Mouse (Mus musculus): ENCODE data around the gene B2m. TPM values are rescaled to one million over a fixed set of nuclear protein-coding genes. Genes with fewer than 3 reads are reported as not detected.

Gene B2m
- total RNA-seq, 2 experiments from 2014 or later: 825 to 1,833 TPM

DNA sequence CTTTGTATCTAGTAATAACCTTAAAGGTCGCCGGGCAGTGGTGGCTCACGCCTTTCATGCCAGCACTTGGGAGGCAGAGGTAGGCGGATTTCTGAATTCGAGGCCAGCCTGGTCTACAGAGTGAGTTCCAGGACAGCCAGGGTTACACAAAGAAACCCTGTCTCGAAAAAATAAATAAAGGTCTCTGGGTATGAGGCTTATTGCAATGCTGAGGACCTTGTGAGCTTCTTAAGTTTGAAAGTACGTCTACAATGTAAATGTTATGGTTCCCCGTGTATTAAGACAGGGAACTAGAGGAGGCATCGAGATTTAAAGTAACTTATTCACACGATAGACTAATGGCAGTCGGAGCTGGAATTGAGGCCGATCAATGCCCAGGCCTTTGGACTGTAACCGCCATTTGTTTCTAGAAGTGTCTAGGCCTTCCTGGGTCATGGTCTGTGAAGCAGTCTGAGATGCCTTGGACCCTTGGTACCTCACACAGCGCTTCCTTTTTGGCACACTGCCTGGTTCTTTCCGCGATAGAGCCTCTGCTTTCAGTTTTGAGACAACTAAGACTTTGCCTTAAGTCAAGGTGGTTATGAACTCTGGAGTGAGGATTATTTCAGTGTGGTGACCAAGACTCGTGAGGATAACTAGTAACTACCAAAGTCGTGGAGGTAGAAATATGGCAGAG is 894 bp downstream of the B2m start:
- DNase-seq (ENCODE audit: low spot score in 2 of 2): peak; percentile 67

DNA sequence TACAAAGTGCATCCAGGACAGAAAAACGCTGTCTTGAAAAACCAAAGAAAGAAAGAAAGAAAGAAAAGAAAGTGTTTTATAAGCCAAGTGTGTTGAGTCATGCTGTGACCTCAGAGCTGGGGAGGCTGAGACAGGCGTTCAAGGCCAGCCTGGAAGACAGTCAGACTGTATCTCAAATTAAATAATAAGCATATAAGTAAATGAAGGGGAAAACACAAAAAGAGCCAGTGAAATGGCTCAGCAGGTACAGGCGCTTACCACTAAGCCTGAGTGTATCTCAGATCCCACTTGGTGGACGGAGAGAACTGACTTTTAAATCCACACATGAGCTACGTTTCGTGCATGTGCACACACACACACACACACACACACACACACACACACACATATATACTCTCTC is 1.8 kb downstream of the B2m start:
- DNase-seq (ENCODE audit: low spot score in 2 of 2): no peak

DNA sequence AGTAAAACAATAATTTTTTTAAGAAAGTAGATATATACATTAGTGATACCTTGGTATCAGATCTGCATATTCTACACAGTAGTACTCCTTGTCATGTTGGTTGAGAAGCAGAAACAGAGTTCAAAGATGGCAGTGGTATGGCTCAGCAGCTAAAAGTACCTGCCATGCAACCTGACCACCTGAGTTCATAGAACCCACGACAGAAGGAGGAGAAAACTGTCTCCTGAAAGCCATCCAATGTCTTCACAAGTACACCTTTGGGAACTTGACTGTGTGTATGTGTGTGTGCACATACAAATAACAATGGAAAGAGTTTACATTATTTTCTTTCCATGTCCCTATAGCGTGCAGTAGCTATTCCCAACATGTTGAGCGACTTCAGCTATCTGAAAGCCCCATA is 2.2 kb downstream of the B2m start:
- DNase-seq (ENCODE audit: low spot score in 2 of 2): no peak

DNA sequence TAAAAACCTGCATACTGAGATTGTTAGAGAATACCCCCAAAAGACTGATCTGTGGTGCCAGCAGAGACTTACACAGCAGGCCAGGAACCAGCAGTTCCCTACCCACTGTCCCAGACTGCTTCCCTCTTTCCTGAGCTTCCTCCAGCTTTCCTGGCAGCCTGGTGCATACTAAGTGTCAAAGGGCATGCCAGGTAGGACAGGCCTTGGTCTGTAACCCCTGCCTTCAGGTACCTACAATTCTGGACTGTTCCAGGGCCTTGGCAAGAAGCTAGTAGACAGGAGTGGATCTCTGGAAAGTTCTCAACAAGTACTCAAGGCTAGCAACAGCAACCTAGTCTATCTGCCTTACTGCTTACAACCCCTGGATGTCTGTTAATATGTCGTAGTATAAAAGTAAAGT is 3.7 kb downstream of the B2m start:
- DNase-seq (ENCODE audit: low spot score in 2 of 2): no peak

DNA sequence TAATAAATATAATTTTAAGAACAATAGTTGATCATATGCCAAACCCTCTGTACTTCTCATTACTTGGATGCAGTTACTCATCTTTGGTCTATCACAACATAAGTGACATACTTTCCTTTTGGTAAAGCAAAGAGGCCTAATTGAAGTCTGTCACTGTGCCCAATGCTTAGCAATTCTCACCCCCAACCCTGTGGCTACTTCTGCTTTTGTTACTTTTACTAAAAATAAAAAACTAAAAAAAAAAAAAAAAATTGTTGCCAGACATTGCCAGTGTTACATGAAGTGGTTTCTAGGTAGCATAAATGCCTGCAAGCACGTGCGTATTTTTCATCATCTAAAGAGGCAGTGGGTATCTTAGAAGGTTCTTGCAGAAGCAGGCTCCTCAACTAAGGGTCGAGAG is 5.4 kb downstream of the B2m start:
- no peak for DNase-seq (ENCODE audit: low spot score in 2 of 2)

DNA sequence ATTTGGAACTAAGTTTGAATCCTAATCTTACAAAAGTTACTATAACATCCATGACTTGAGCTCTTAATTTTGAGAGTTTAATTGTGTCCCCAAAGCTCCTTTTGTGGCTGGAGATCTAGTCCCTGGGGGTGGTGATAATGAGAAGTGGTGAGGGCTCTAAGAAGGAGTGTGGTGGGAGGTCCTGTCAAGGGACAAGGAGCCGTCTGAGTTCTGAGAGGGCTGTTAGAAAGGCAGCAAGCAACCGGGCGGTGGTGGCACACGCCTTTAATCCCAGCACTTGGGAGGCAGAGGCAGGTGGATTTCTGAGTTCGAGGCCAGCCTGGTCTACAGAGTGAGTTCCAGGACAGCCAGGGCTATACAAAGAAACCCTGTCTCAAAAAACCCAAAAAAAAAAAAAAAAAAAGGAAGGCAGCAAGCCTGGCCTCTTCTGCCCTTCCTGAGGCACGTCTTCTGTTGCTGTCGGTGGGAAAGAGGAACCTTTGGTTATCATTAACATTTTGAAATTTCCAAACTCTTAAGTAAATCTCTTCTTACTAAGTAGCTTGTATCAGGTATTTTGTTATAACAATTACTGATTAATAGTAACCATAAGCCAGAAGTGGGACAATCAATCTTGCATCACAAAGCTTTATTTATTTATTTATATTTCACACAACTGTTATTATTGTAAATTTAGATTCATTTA is 6.3 kb downstream of the B2m start:
- no peak for DNase-seq (ENCODE audit: low spot score in 2 of 2)

DNA sequence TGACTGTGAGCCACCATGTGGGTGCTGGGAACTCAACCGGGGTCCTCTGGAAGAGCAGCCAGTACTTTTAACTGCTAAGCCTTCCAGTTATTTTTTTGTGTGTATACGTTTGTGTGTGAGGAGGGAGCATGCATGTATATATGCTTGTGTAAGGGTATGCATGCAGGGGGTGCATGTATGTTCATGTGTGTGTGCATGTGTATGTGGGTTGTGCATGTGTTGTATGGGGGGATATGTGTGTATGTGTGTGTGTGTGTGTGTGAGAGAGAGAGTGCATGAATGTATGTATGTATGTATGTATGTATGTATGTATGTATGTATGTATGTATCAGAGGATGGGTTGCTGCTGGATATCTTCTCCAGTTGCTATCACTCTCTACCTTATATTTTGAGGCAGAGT is 7.0 kb downstream of the B2m start:
- DNase-seq (ENCODE audit: low spot score in 2 of 2): no peak

DNA sequence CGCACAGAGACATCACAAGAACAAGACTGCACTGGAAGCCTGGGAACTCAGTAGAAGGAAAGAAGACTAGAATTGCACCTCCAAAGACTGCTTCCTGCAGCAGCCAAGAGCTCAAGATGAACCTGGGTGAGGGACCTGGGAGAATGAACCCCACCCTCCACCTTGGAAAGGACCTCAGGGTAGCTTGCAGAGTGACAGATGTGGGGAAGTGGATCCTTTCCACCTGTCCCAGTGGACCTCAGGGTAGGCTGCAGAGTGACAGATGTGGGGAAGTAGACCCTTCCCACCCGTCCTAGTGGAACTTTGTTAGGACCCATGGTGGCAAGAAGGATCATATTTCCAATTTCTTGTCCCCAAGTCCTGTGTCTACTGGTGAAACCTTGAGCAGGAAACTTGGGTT is 7.8 kb downstream of the B2m start:
- DNase-seq (ENCODE audit: low spot score in 2 of 2): no peak

DNA sequence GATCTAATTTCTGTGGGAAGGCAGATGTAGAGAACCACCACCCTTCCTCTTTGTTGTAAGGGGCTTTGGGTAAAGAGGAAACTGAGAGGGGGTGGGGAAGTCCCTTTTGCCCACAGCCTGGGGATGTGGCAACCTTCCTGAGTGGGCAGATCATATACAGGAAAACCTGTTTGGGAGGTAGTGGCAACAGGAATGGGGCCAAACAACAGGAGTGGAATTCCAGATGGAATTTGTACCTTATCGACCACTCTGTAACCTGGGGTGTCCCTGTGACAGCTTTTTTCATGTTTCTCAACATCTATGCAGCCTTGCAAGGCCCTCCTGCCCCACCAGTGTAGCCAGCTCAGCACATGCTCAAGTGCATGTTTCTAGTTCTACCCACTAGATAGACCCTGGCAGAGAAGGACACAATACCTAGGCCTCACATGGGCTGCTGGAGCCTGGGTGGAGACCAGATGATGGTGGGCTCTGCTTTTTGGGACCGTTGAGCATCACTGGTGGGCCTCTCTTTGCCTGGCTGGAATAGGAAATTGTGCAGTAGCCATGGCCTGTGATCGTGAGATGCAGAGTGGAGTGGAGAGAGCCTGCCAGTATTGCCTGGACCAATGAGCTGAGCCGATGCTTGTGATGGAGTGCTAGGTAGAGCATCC is 8.7 kb downstream of the B2m start:
- DNase-seq (ENCODE audit: low spot score in 2 of 2): no peak

DNA sequence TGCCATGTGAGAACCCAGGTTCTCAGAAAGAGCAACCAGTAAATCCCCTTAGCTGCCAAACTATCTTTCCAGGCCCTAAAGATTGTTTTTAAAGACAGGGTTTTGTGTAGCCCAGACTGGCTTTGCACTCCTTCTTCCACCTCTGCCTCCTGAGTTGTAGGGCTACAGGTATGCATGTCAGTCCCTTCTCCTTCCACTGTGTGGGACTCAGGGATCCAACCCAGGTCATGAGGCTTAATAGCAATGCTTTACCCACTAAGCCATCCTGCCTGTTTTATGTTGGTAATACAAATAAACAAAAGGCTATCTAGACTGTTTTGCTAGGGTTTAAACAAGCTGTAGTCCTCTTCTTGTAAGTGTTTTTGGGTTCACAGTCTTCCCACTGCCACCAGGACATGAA is 10.1 kb downstream of the B2m start:
- no peak for DNase-seq (ENCODE audit: low spot score in 2 of 2)

DNA sequence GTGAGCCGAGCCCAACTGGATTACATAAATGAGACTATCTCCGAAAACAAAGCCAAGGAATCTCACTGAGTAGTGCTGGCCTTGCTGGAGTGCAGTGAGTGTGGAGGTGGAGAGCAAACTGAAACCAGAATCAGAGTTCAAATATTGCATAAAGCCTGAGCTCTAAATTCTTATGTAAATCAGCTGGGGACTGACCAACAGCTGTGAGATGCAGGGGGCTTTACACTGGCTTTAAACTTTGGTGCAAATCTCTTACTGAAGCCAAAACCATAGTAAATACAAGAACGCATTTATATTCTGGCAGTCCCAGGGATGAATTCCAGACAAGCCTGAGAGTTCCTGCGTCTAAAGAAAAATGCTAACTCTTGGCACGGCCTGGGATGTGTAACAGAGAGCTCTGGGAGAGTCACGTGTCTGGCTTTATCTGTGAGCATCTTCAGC is 10.9 kb downstream of the B2m start:
- no peak for DNase-seq (ENCODE audit: low spot score in 2 of 2)

DNA sequence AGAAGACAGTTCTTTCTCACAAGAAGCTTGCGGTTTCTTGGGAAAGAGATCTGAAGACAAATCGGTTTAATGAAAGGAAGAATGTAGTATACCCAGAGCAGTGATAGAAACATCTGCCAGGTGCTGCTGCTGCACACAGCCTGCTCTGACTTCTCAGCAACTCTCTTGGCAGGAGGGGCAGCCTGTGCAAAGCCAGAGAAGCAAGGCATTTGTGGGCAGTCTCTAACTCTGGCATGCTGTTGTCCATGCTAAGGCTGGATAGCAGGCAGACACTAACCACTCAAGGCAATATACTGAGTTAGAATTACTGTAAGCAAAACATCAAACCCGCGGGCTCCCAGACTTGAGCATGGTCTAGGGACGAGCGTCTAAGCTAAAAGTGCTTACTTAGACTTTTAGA is 12.2 kb downstream of the B2m start:
- DNase-seq (ENCODE audit: low spot score in 2 of 2): no peak

DNA sequence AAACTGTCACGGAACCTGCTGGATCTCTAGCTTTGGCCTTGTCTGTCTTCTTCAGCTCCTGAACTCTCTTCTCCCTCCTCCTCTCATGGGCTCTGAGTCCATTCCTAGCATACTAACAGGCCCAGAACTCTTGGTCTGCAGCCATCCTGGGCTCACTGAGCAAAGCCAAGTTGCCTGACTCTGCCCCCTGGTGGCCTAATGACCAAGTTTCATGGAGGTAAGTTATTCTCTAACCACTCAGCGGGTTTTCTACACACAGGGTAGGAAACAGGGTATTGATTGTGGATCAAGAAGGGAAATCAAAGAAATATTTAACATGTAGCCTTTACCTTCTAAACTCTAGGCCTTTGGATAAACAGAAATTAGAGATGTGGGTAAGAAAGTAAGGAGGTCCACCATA is 13.2 kb downstream of the B2m start, which contains the start of gene Trim69:
Gene Trim69 (plus strand): TSS at position 21 of the 400 bp plus-strand sequence.
- DNase-seq (ENCODE audit: low spot score in 2 of 2): peak; percentile 83

DNA sequence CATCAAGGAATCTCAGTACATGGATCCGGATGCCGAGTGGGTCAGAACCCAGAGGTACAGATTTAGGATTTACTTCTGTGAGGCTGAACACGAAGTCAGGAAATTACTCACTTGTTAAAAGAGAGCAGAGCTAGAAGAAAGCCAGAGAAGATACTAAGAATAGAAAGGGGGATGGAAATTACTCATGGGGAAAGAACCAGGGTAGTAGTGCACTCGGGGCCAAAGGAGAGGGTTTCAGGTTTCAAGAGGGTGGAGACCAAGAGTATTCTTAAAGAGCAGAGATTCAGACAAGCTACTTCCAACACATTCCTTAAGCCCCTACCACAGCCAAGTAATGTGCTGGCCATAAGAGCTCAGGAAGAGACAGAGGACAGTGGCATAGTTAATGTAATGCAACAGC is 14.1 kb downstream of the B2m start:
- no peak for DNase-seq (ENCODE audit: low spot score in 2 of 2)

DNA sequence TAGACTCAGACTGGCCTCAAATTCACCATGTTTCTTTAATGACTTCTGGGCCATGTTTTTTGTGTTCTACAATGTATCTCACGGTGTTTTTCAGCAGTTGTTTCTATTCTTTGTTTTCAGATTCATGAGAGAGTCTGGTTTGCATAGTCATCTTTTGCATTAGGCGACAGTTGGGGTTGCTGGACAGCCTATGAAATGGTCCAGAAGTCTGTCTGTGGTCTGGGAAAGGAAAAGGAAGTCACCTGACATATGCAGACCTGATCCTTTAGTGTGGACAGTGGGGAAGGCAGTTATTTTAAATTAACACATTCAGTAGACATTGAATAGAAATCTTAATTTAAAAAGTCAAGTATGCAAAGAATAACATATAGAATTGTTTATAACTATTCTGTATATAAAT is 15.0 kb downstream of the B2m start:
- DNase-seq (ENCODE audit: low spot score in 2 of 2): no peak

DNA sequence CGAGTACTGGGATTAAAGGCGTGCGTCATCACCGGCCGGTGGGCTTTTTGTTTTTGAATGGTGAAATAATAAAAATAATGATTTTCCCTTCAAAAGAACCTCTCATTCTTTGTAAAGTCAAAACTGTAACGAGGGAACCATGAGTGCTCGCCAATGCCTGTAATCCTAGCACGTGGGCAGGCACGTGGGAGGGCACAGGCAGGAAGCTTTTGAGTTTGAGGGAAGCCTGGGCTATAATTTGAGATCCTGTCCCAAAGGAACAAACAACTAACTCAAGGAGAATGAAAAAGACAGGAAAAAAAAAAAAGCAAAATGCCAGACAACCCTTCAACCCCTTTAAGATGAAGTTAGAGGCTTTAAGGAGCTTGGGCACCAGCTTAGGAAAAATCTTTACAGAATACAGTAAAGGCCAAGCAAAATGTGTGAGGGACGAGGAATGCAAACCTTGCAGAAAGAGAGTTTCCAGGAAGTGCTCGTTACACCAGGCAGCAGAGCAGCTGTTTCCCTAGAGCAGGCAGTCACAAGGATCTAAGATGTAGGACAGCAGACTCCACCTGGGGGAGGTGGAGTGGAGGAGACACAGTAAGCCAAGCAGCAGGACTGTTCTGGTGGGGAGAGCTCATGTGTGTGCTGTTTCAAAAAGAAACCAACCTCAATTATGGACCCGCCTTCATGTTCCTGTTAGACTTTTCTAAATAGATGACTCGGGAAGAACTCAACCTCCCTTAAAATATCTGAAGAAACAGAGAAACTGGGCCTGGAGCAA is 16.1 kb downstream of the B2m start:
- no peak for DNase-seq (ENCODE audit: low spot score in 2 of 2)

DNA sequence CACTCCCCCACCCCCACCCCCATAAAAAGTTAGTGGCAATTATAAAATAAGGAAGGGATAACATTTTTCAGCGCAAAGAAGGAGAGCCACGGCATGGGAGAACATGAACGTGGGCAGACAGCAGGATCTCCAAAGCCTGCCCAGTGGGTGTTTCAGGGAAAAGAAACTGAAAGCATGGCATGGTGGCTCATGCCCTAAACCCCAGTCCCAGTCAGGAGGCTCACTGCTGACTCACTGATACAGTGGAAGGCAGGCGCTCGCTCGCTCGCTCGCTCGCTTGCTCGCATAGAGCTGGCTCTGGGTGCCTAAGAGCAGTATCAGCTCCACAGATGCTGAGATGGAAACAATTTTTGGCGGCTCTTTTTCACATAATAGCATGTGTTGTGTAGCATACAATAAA is 16.8 kb downstream of the B2m start:
- no peak for DNase-seq (ENCODE audit: low spot score in 2 of 2)

DNA sequence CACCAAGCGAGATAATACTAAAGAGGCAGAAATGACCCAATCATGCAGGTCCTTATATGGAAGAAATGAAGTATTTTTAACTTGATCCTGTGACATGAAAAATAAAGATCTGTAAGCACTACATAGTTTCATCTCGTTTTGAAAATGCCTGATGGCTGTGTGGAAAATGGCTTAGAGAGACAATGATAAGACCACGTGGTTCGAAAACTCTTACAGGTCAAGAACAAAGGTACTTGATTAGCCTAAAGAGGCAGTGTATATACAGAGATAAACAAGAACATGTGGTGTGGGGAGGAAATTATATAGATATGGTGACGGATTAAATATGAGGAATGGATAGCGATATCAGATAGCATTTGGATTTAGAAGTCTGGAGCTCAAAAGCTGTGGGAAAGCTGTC is 23.8 kb downstream of the B2m start:
- DNase-seq (ENCODE audit: low spot score in 2 of 2): no peak

DNA sequence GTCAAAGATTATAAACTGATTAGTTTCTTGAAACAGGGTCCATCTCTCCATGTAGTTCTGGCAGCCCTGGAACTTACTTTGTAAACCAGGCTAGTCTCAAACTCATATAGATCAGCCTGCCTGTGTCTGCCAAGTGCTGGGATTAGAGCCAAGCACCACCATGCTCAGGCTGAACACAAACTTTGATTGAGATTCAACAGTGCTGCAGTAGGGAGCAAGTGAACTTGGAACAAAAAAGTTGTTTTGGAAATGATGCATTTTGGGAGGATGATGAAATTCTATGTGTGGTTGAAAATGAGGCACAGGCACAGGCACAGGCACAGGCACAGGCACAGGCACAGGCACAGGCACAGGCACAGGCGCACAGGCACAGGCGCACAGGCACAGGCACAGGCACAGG is 24.7 kb downstream of the B2m start:
- no peak for DNase-seq (ENCODE audit: low spot score in 2 of 2)

DNA sequence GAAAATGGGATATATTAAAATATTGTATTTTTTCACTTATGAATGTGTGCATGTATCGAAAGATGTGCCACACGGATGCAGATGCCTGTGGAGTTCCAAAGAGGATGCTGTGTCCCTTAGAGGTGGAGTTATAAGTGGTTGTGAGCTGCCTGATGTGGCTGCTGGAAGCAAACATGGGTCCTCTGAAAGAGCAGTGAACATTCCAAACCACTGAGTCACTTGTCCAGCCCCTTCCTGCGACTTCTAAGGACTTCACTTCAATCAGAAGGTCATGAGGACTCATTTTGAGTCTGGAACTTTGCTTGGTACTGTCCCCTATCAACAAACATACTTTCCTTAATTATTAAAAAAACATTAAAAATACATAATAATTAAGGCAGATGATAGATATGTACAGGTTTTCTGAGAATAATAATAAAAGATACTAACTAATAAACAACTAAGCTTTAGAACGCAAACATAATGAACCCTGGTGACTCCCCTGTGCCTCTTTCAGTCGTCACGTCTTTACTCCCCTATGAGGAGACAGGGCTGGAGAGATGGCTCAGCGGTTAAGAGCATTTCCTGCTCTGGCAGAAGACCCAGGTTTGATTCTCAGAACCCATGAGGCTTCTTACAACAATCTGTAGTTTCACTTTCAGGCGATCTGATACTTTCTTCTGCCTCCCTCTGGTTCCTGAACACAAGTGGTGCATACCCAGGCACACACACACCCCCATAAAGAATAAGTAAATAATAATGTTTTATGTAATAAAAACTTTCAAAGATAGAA is 32.8 kb downstream of the B2m start:
- no peak for DNase-seq (ENCODE audit: low spot score in 2 of 2)

DNA sequence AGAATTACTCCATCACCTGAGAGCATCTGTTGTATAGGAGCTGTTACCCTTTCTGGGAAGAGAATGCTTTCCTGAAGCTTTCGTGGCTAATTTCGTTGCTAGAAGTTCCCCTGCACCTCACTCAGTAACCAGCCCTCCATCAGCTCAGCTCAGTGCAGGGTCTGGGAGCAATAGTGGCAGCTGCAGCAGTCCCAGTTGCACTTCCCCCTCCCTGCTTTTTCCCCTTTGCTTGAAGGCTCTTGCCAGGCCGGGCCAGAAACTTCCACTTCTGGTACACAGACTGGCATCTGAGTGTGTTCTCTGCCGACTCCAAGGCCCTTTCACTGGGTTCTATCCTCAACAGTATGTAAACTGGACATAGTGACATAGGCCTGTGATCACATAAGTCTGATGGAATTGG is 37.6 kb downstream of the B2m start:
- DNase-seq (ENCODE audit: low spot score in 2 of 2): no peak

Measured in adrenal gland, adult 18-20 months (tissue).